Comparison of ENCODE assay signal across 9 mouse cellular contexts in the genomic region with DNA sequence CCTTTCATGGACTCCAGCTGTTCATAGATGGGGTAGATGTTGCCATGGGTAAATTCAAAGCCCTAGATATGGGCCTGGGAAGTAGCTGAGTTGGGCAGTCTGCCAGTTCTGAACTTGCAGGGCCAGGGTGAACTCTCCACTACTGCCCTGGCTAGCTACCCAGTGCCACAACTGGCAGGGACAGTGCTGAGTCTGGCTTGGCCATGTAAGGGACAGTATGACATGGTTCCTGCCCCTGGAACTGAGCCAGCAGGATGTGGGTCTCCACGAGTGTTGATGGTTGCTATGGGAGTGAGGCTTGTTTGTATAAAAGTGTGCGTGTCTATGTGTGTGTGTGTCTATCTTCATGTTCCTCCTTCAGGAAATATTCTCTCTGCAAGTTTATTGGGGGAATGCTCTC. TPM values are rescaled to one million over a fixed set of nuclear protein-coding genes. Genes with fewer than 3 reads are reported as not detected.
DNase-seq lines count a peak whose midpoint lies in the region; ATAC-seq lines count a peak whose summit lies in the region.
"Had no signal": no experiment of that assay in that cellular context is flagged by ENCODE, and none has a peak within 500 bp of the region (broad histone marks: within the 10 kb centered on the region; RNA-seq: fewer than 3 reads in every experiment).

No protein-coding gene starts in this region.

- DNase-seq in hindbrain, embryonic 14.5 days (ENCODE audit: low spot score) = no peak
- DNase-seq in urinary bladder, adult 18-20 months (ENCODE audit: low spot score in 2 of 2) = peak; percentile 11 to 12
- DNase-seq in urinary bladder, postnatal 4 days (ENCODE audit: low spot score in 2 of 2) = no peak
- peak; percentile 11 to 15 for DNase-seq in heart, postnatal 10 days
- no peak for DNase-seq in embryo, embryonic 9.5 days (ENCODE audit: extremely low spot score)
- DNase-seq in thymus, postnatal 0 days (ENCODE audit: low spot score) = no peak
- DNase-seq: cerebellum, postnatal 36 days had no signal

- no peaks in the 10 kb centered on the region for H3K4me1 ChIP-seq in hindbrain, embryonic 13.5 days (replicated peaks)
- H3K4me1 ChIP-seq in hindbrain, embryonic 14.5 days (replicated peaks; ENCODE audit: control insufficient read depth, insufficient read depth, low read length) = no peaks in the 10 kb centered on the region

- peaks cover 6% of the 10 kb centered on the region for H3K9me3 ChIP-seq in hindbrain, embryonic 13.5 days
- peaks cover 11% of the 10 kb centered on the region; the same call in 1 of the 2 replicates for H3K9me3 ChIP-seq in hindbrain, embryonic 14.5 days (ENCODE audit: control insufficient read depth, low read length)

- H3K4me2 ChIP-seq in hindbrain, embryonic 13.5 days = no peak overlapping the region
- no peak overlapping the region for H3K4me2 ChIP-seq in hindbrain, embryonic 14.5 days (replicated peaks)

- peaks cover 15% of the 10 kb centered on the region for H3K36me3 ChIP-seq in hindbrain, embryonic 13.5 days
- peaks cover under 1% of the 10 kb centered on the region; the same call in 1 of the 2 replicates for H3K36me3 ChIP-seq in hindbrain, embryonic 14.5 days (replicated peaks; ENCODE audit: control insufficient read depth, insufficient read depth)

- 0 out of 2 replicates have a peak, but pooled peaks have one; percentile 43 for ATAC-seq in hindbrain, embryonic 13.5 days (ENCODE audit: low FRiP score)
- ATAC-seq in hindbrain, embryonic 14.5 days (ENCODE audit: low FRiP score) = no peak

- WGBS in hindbrain, embryonic 13.5 days = 87% methylated on average over 2 of the region's 2 CpGs
- WGBS in hindbrain, embryonic 14.5 days = 84% methylated on average over 2 of the region's 2 CpGs

- no peak overlapping the region for H3K9ac ChIP-seq in hindbrain, embryonic 13.5 days
- H3K9ac ChIP-seq in hindbrain, embryonic 14.5 days = no peak overlapping the region

- H3K27ac ChIP-seq in hindbrain, embryonic 13.5 days = no peak overlapping the region
- H3K27ac ChIP-seq in hindbrain, embryonic 14.5 days = no peak overlapping the region
- H3K27ac ChIP-seq: heart, adult 2 months had no signal

- intact Hi-C loops in heart, postnatal 10 days (cut with DNase I) = no loop called here

- H3K27me3 ChIP-seq in hindbrain, embryonic 13.5 days = no peaks in the 10 kb centered on the region
- H3K27me3 ChIP-seq in hindbrain, embryonic 14.5 days (ENCODE audit: control insufficient read depth, insufficient read depth, low read length) = no peaks in the 10 kb centered on the region

- no peak overlapping the region for H3K4me3 ChIP-seq in hindbrain, embryonic 13.5 days
- no peak overlapping the region for H3K4me3 ChIP-seq in hindbrain, embryonic 14.5 days (replicated peaks; ENCODE audit: low read length)
- H3K4me3 ChIP-seq: heart, adult 2 months had no signal

RNA-seq across cellular contexts. Expression of a gene that starts 34.1 kb away (rescaled TPM):
- polyA plus RNA-seq in hindbrain, embryonic 13.5 days (2015; fragmentation: Nextera tagmentation; extraction: Ambion mirVana) = 6.0 and 6.5 TPM in 2 replicates
- polyA plus RNA-seq in hindbrain, embryonic 14.5 days (2014; fragmentation: Nextera tagmentation; extraction: Ambion mirVana) = 8.9 and 9.7 TPM in 2 replicates
- 10 to 100 TPM; 15.8 to 22.0 TPM for total RNA-seq in heart, postnatal 10 days (2021)
- 236 and 254 TPM in 2 replicates for polyA plus RNA-seq in thymus, postnatal 0 days (2015; fragmentation: Nextera tagmentation; extraction: Ambion mirVana)

Comparison
In these comparisons a context has a peak if more than half of its experiments do, and no peak if none do; other contexts are left out.
1. DNase-seq: peak in urinary bladder, adult 18-20 months (2 of 2) and heart, postnatal 10 days (2 of 2); none in hindbrain, embryonic 14.5 days (single experiment), urinary bladder, postnatal 4 days (0 of 2), embryo, embryonic 9.5 days (single experiment) and thymus, postnatal 0 days (single experiment).
2. RNA of a gene that starts 34.1 kb away (polyA plus RNA-seq): 236 to 254 TPM in thymus, postnatal 0 days; 8.9 to 9.7 TPM in hindbrain, embryonic 14.5 days and 6.0 to 6.5 TPM in hindbrain, embryonic 13.5 days; every median in the first group is over 10 times any median in the second.